Mouse (Mus musculus) left cerebral cortex, adult 6 months (tissue): ENCODE data around the gene Xrcc5. TPM values are rescaled to one million over a fixed set of nuclear protein-coding genes. Genes with fewer than 3 reads are reported as not detected.

ENCODE experiments used
- long read RNA-seq, 2 experiments: library from polyadenylated mRNA; unstranded; transcript quantifications; one replicate each; pipeline ENCODE4 v2.0.0; 2019 to 2020
- polyA plus RNA-seq: library from polyadenylated mRNA; unstranded; fragments of <200 nt; fragmentation: Nextera tagmentation; gene quantifications from 2 replicates; pipeline ENCODE4 v1.2.3, GENCODE M21; 2021

The Xrcc5 gene
- polyA plus RNA-seq: 9.0 and 11.3 TPM in 2 replicates
- long read RNA-seq, experiment 1, transcript Xrcc5-201 (21 exons, 2,555 nt): major isoform, 35 of 96 reads
- long read RNA-seq, experiment 1, partial matches to known transcripts: 12 of 96 reads
- long read RNA-seq, experiment 1, other reads (novel, unspliced or antisense): 49 of 96 reads
- long read RNA-seq, experiment 2, transcript Xrcc5-201 (21 exons, 2,555 nt): major isoform, 6 of 21 reads
- long read RNA-seq, experiment 2, partial matches to known transcripts: 10 of 21 reads
- long read RNA-seq, experiment 2, other reads (novel, unspliced or antisense): 5 of 21 reads

DNA sequence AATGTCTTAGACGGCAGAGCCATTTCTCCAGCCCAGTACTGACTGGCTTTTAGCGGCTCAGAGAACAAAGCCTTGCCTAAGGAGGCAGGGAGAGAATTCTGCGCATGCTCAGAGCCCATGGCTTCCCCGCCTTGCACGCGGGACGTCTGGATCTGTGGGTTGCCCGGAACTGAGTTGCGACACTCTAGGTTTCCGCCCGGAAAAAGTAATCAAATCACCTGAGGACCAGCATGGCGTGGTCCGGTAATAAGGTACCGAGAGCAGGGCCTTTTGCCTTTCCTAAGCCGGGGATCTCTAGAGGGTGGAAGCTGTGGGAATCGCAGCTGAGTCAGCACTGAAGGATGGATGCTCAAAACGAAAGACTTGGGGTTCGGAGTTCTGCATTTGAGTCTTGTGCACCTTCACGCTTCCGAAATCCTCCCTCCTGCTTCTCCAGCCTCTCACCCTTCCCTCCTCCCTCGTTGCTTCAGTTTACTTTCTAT lies at the start of gene Xrcc5:
Xrcc5 (plus strand) TSS at position 105 of the 482 bp plus-strand sequence.

DNA sequence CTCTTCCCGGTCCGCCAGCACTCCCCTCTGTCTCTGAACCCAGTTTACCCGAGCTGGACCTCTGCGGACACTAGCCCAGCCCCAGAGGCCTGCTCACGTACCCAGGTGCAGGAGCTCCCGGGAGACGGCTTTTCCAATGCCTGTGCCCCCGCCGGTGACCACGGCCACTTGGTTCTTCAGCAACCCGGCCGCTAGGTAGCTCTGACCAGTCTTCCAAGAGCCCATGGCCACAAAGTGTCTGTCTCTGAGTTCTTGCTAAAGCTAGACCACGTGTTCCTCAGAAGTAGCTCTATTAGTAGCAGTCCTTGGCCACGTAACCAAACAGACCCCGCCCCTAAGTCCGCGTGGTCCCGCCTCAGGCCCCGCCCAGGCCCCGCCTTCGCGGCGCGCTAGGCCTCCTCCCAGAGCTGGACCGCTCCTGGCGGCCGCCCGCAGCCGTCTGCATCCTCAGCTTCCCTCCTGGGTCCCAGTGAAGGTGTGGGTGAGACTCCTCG lies 23.2 kb upstream of the Xrcc5 start, which contains the start of the genes Pecr and Tmem169:
Pecr (minus strand) TSS at position 323 of the 494 bp plus-strand sequence.
Tmem169 (plus strand) TSS at position 378 of the 494 bp plus-strand sequence.

Other genes with a start within 250 kb of the Xrcc5 start
- 4.6 and 6.1 TPM in 2 replicates for gene Mreg, start 95.1 kb upstream of the Xrcc5 start, polyA plus RNA-seq
- gene Pecr, start 23.1 kb upstream of the Xrcc5 start, polyA plus RNA-seq: 12.9 and 17.4 TPM in 2 replicates
- 10.0 and 12.9 TPM in 2 replicates for gene Tmem169, start 23.1 kb upstream of the Xrcc5 start, polyA plus RNA-seq
- 1.5 and 2.5 TPM in 2 replicates for gene March4, start 229.5 kb downstream of the Xrcc5 start, polyA plus RNA-seq